Mouse (Mus musculus) brain, embryonic 14.5 days (tissue): ENCODE data around the gene C77080.

Source experiments
- CTCF ChIP-seq: fragments of 200-500 bp; IDR thresholded peaks from 2 replicates; pipeline ENCODE4 v1.5.1; 2012; ENCODE audit warnings: inconsistent platforms, mild to moderate bottlenecking, moderate library complexity, borderline replicate concordance; ENCODE audit not compliant: insufficient read depth, insufficient read length; ENCODE audit errors: extremely low read depth
- POLR2A ChIP-seq: fragments of 200-500 bp; IDR thresholded peaks from 2 replicates; pipeline ENCODE4 v1.6.1; 2012; ENCODE audit warnings: mild to moderate bottlenecking, inconsistent platforms, borderline replicate concordance; ENCODE audit not compliant: poor library complexity, insufficient read depth, insufficient read length, severe bottlenecking; ENCODE audit errors: extremely low read depth

GRCm38 (mm10) chr4:129289671-129290070 lies 28.5 kb upstream of the C77080 start:
- no peak for TF ChIP-seq CTCF
- TF ChIP-seq POLR2A = no peak
